Mouse (Mus musculus): ENCODE results near the gene Prss30. TPM values are rescaled to one million over a fixed set of nuclear protein-coding genes. Genes with fewer than 3 reads are reported as not detected.
"Not testable (repeated sequence)": the region's sequence is repeated elsewhere in the genome, so short reads cannot be mapped to it uniquely, and the experiment has no call there.

Prss30 gene
- polyA plus RNA-seq, 1 experiment from 2014 or later, result not detected

- WGBS, result 71% methylated on average over 4 of the region's 4 CpGs
- H3K36me3 ChIP-seq; H3K4me2 ChIP-seq; H3K27me3 ChIP-seq; H3K4me1 ChIP-seq (replicated peaks); H3K9me3 ChIP-seq (replicated peaks); H3K27ac ChIP-seq; H3K9ac ChIP-seq; ATAC-seq (replicated peaks; ENCODE audit: insufficient number of reproducible peaks, insufficient read depth, low FRiP score, low read depth); H3K4me3 ChIP-seq: not testable (repeated sequence)
Measured at GRCm38 (mm10) chr17:23950828-23951227, 29.5 kb downstream of the Prss30 start.

- no peak overlapping the region for H3K9ac ChIP-seq
- no peak overlapping the region for H3K4me2 ChIP-seq
- no peaks in the 10 kb centered on the region for H3K9me3 ChIP-seq (replicated peaks)
- no peak for ATAC-seq (replicated peaks; ENCODE audit: insufficient number of reproducible peaks, insufficient read depth, low FRiP score, low read depth)
- WGBS, result 71% methylated on average over 2 of the region's 2 CpGs
- H3K4me3 ChIP-seq, result no peak overlapping the region
- no peak overlapping the region for H3K27ac ChIP-seq
- no peaks in the 10 kb centered on the region for H3K27me3 ChIP-seq
- H3K36me3 ChIP-seq, result no peaks in the 10 kb centered on the region
- no peaks in the 10 kb centered on the region for H3K4me1 ChIP-seq (replicated peaks)
Measured at GRCm38 (mm10) chr17:23949068-23949467, 31.3 kb downstream of the Prss30 start.

GRCm38 (mm10) chr17:23947486-23947885 lies 32.9 kb downstream of the Prss30 start:
- H3K27ac ChIP-seq; H3K4me3 ChIP-seq; ATAC-seq (replicated peaks; ENCODE audit: insufficient number of reproducible peaks, insufficient read depth, low FRiP score, low read depth); H3K27me3 ChIP-seq; H3K9me3 ChIP-seq (replicated peaks); H3K36me3 ChIP-seq; H3K4me2 ChIP-seq; H3K9ac ChIP-seq; H3K4me1 ChIP-seq (replicated peaks): not testable (repeated sequence)
- 72% methylated on average over 4 of the region's 4 CpGs for WGBS

GRCm38 (mm10) chr17:23941372-23941771 lies 39.0 kb downstream of the Prss30 start, which contains the start of gene Sbp:
Gene Sbp (plus strand): TSS chr17:23941672.
- Histone ChIP-seq H3K9me3 (replicated peaks) (no peaks in the 10 kb centered on the region), H3K9ac (no peak within 1 kb of the TSS), H3K36me3 (no peaks in the 10 kb centered on the region), H3K4me3 (no peak within 1 kb of the TSS), H3K4me1 (replicated peaks) (no peaks in the 10 kb centered on the region), H3K27ac (no peak within 1 kb of the TSS), H3K27me3 (no peaks in the 10 kb centered on the region), H3K4me2 (no peak within 1 kb of the TSS)
- ATAC-seq (replicated peaks; ENCODE audit: insufficient number of reproducible peaks, insufficient read depth, low FRiP score, low read depth), result no peak

GRCm38 (mm10) chr17:23931157-23931556 lies 49.2 kb downstream of the Prss30 start:
- Histone ChIP-seq H3K9ac (no peak overlapping the region), H3K4me1 (replicated peaks) (no peaks in the 10 kb centered on the region), H3K4me3 (no peak overlapping the region), H3K36me3 (no peaks in the 10 kb centered on the region), H3K4me2 (no peak overlapping the region), H3K9me3 (replicated peaks) (no peaks in the 10 kb centered on the region), H3K27ac (no peak overlapping the region), H3K27me3 (no peaks in the 10 kb centered on the region)
- ATAC-seq (replicated peaks; ENCODE audit: insufficient number of reproducible peaks, insufficient read depth, low FRiP score, low read depth), result no peak
- WGBS, result 76% methylated on average over 5 of the region's 5 CpGs

- Histone ChIP-seq H3K4me3 (peak overlapping the region; percentile 70), H3K36me3 (no peaks in the 10 kb centered on the region), H3K9me3 (replicated peaks) (no peaks in the 10 kb centered on the region), H3K4me2 (peak overlapping the region; percentile 94), H3K9ac (peak overlapping the region; percentile 74), H3K27ac (peak overlapping the region; percentile 98), H3K27me3 (no peaks in the 10 kb centered on the region), H3K4me1 (replicated peaks) (peaks cover 12% of the 10 kb centered on the region)
- ATAC-seq (replicated peaks; ENCODE audit: insufficient number of reproducible peaks, insufficient read depth, low FRiP score, low read depth), result peak; percentile 78
- 0% methylated on average over 14 of the region's 14 CpGs for WGBS
Measured at GRCm38 (mm10) chr17:23925090-23925493, 55.3 kb downstream of the Prss30 start.

- peaks cover 12% of the 10 kb centered on the region for H3K4me1 ChIP-seq (replicated peaks)
- H3K36me3 ChIP-seq, result no peaks in the 10 kb centered on the region
- no peaks in the 10 kb centered on the region for H3K27me3 ChIP-seq
- H3K27ac ChIP-seq, result peak overlapping the region; percentile 98
- H3K9me3 ChIP-seq (replicated peaks), result no peaks in the 10 kb centered on the region
- peak; percentile 97 for ATAC-seq (replicated peaks; ENCODE audit: insufficient number of reproducible peaks, insufficient read depth, low FRiP score, low read depth)
- H3K4me2 ChIP-seq, result peak overlapping the region; percentile 94
- H3K4me3 ChIP-seq, result peak overlapping the region; percentile 70
- H3K9ac ChIP-seq, result peak overlapping the region; percentile 74
- WGBS, result 1% methylated on average over 28 of the region's 29 CpGs
Measured at GRCm38 (mm10) chr17:23924531-23925007, 55.8 kb downstream of the Prss30 start.

Small RNA genes within 50 kb of the gene (microRNA-seq; reads per million reads assigned to microRNA genes)
- not detected for gene Gm27700

Other genes with a start within 250 kb of the Prss30 start
- gene Paqr4, start 239.7 kb downstream of the Prss30 start, polyA plus RNA-seq (2015; fragmentation: Nextera tagmentation; extraction: Ambion mirVana), result 13.5 and 18.7 TPM in 2 replicates
- 0.28 and 3.3 TPM in 2 replicates for gene Kremen2, start 234.7 kb downstream of the Prss30 start, polyA plus RNA-seq (2015; fragmentation: Nextera tagmentation; extraction: Ambion mirVana)
- gene Flywch1, start 209.0 kb downstream of the Prss30 start, polyA plus RNA-seq (2015; fragmentation: Nextera tagmentation; extraction: Ambion mirVana), result 36.5 and 47.5 TPM in 2 replicates
- gene Flywch2, start 194.5 kb downstream of the Prss30 start, polyA plus RNA-seq (2015; fragmentation: Nextera tagmentation; extraction: Ambion mirVana), result 4.8 and 9.1 TPM in 2 replicates
- 315 and 320 TPM in 2 replicates for gene Srrm2, start 190.0 kb downstream of the Prss30 start, polyA plus RNA-seq (2015; fragmentation: Nextera tagmentation; extraction: Ambion mirVana)
- gene Elob, start 151.4 kb downstream of the Prss30 start, polyA plus RNA-seq (2015; fragmentation: Nextera tagmentation; extraction: Ambion mirVana), result 782 and 921 TPM in 2 replicates
- 0.13 TPM in 1 of 2 replicates, not detected in the other for gene Prss33, start 144.5 kb downstream of the Prss30 start, polyA plus RNA-seq (2015; fragmentation: Nextera tagmentation; extraction: Ambion mirVana)
- gene Prss32, start 136.7 kb downstream of the Prss30 start, polyA plus RNA-seq (2015; fragmentation: Nextera tagmentation; extraction: Ambion mirVana), result not detected in 2 replicates
- 0.06 and 0.33 TPM in 2 replicates for gene Prss41, start 136.4 kb downstream of the Prss30 start, polyA plus RNA-seq (2015; fragmentation: Nextera tagmentation; extraction: Ambion mirVana)
- gene Prss21, start 112.5 kb downstream of the Prss30 start, polyA plus RNA-seq (2015; fragmentation: Nextera tagmentation; extraction: Ambion mirVana), result not detected in 2 replicates
- gene Dcpp1, start 99.7 kb downstream of the Prss30 start, polyA plus RNA-seq (2015; fragmentation: Nextera tagmentation; extraction: Ambion mirVana), result not detected in 2 replicates
- not detected in 2 replicates for gene Dcpp2, start 99.7 kb downstream of the Prss30 start, polyA plus RNA-seq (2015; fragmentation: Nextera tagmentation; extraction: Ambion mirVana)
- gene Dcpp3, start 63.1 kb downstream of the Prss30 start, polyA plus RNA-seq (2015; fragmentation: Nextera tagmentation; extraction: Ambion mirVana), result not detected in 2 replicates
- gene Sbp, start 38.9 kb downstream of the Prss30 start, polyA plus RNA-seq (2015; fragmentation: Nextera tagmentation; extraction: Ambion mirVana), result not detected in 2 replicates
- gene Sbpl, start 25.3 kb downstream of the Prss30 start, polyA plus RNA-seq (2015; fragmentation: Nextera tagmentation; extraction: Ambion mirVana), result not detected in 2 replicates
- 0.13 TPM in 1 of 2 replicates, not detected in the other for gene Prss22, start 17.5 kb upstream of the Prss30 start, polyA plus RNA-seq (2015; fragmentation: Nextera tagmentation; extraction: Ambion mirVana)
- not detected in 2 replicates for gene Prss27, start 57.6 kb upstream of the Prss30 start, polyA plus RNA-seq (2015; fragmentation: Nextera tagmentation; extraction: Ambion mirVana)
- 31.3 and 37.6 TPM in 2 replicates for gene Kctd5, start 92.9 kb upstream of the Prss30 start, polyA plus RNA-seq (2015; fragmentation: Nextera tagmentation; extraction: Ambion mirVana)
- gene Pdpk1, start 170.4 kb upstream of the Prss30 start, polyA plus RNA-seq (2015; fragmentation: Nextera tagmentation; extraction: Ambion mirVana), result 37.7 and 39.5 TPM in 2 replicates
- 20.6 and 28.8 TPM in 2 replicates for gene Amdhd2, start 183.2 kb upstream of the Prss30 start, polyA plus RNA-seq (2015; fragmentation: Nextera tagmentation; extraction: Ambion mirVana)
- gene Atp6v0c, start 189.1 kb upstream of the Prss30 start, polyA plus RNA-seq (2015; fragmentation: Nextera tagmentation; extraction: Ambion mirVana), result 447 and 510 TPM in 2 replicates
- gene Tbc1d24, start 225.0 kb upstream of the Prss30 start, polyA plus RNA-seq (2015; fragmentation: Nextera tagmentation; extraction: Ambion mirVana), result 3.6 and 3.8 TPM in 2 replicates
- gene Ntn3, start 229.0 kb upstream of the Prss30 start, polyA plus RNA-seq (2015; fragmentation: Nextera tagmentation; extraction: Ambion mirVana), result 1.9 and 2.9 TPM in 2 replicates
- 4.3 and 7.3 TPM in 2 replicates for gene Tedc2, start 240.3 kb upstream of the Prss30 start, polyA plus RNA-seq (2015; fragmentation: Nextera tagmentation; extraction: Ambion mirVana)

All from heart, embryonic 15.5 days (tissue).